Mouse (Mus musculus): Measurements from ENCODE around the gene Fbxl13. TPM values are rescaled to one million over a fixed set of nuclear protein-coding genes. Genes with fewer than 3 reads are reported as not detected.

Gene Fbxl13
- total RNA-seq, 2 experiments from 2014 or later, result 0.26 to 0.36 TPM

DNA sequence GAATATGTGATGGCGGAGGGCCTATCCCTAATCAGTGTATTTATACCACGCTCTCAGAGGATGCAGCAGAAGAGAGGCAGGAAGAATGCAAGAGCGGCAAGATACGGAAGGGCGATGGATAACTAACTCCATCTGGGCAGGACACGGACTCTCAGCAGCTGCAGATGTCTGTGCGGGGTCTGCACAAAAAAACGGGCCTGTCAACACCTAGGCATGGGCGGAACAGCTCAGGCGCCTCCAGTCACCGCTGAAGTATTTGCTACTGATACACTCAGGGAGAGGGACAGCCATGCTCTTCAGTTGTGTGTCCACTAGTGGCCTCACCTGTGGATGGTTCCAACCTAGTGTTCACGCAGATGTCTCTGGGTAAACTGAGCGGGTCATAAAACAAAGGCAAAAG lies 57.2 kb downstream of the Fbxl13 start:
- no peak for DNase-seq
- intact Hi-C loops (cut with DNase I), result loop anchor here (5.0 to 10.0 kb wide), 2 partner anchors 151 to 323 kb away; no protein-coding TSS in a partner anchor

DNA sequence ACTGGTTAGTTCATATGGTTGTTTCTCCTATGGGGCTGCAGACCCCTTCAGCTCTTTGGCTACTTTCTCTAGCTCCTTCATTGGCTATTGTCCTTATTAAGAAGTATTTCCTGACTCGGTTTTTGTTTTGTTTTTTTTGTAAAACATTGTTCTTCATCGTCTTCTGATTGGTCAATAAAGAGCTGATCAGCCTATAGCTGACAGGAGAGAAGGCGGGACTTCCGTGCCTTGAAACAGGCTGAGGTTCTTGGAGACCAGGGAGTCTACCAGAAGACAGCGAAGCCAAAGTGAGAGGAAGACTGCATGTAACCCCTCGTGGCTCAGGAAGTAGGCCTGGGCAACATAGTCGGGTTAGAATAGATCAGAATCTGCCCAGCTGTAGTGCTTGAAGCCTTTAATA lies 57.8 kb downstream of the Fbxl13 start:
- no peak for DNase-seq
- intact Hi-C loops (cut with DNase I), result loop anchor here (5.0 to 10.0 kb wide), 2 partner anchors 150 to 323 kb away; no protein-coding TSS in a partner anchor

DNA sequence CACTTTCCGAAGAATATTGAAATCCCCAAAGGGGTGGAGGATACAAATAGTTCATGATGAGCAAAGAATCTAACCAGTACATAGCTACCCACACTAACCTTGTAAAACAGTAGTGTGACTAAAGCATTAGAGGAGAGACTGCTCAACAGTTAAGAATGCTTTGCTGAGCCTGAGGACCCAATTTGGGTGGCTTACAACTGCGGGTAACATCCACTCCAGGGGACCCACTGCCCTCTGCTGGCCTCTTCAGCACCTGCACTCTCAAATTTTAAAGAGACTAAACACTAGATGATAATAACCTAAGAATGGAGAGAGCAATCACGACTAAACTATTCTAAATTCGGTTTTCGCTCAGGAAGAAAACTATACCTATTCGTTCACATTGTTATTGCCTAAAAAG lies 58.7 kb downstream of the Fbxl13 start:
- intact Hi-C loops (cut with DNase I), result loop anchor here (5.0 to 10.0 kb wide), 2 partner anchors 149 to 322 kb away; no protein-coding TSS in a partner anchor
- DNase-seq, result peak; percentile 45

DNA sequence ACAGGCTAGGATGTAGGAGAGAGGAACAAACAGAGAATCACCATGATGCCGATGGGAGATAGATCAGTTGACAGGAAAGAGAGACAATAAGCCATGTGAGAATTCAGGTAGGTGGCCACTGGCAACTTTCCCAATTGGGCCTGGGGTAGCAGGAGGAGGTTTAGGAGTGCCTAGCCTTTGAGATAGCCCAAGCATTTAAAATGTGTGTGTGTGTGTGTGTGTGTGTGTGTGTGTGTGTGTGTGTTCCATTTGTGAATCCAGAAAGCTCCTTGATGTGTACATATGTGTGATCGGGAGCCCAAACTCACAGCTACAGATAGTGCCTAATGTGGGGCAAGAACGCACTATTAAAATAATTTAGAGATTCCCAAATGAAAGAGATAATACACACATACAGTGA lies 67.3 kb downstream of the Fbxl13 start:
- intact Hi-C loops (cut with DNase I), result no loop called here
- no peak for DNase-seq

DNA sequence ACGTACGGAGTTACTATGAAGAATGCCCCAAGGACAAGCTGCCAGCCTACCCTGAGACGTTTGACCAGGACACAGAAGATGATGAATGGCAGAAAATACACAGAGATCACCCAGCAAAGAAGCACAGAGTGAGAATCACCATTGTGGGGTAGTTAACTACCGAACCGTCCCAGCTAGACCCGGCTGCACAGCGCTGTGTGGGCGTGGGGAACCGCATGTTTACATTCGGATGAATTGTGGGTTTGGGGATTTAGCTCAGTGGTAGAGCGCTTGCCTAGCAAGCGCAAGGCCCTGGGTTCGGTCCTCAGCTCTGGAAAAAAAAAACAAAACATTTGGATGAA lies 70.3 kb downstream of the Fbxl13 start:
- no peak for DNase-seq
- intact Hi-C loops (cut with DNase I), result no loop called here

DNA sequence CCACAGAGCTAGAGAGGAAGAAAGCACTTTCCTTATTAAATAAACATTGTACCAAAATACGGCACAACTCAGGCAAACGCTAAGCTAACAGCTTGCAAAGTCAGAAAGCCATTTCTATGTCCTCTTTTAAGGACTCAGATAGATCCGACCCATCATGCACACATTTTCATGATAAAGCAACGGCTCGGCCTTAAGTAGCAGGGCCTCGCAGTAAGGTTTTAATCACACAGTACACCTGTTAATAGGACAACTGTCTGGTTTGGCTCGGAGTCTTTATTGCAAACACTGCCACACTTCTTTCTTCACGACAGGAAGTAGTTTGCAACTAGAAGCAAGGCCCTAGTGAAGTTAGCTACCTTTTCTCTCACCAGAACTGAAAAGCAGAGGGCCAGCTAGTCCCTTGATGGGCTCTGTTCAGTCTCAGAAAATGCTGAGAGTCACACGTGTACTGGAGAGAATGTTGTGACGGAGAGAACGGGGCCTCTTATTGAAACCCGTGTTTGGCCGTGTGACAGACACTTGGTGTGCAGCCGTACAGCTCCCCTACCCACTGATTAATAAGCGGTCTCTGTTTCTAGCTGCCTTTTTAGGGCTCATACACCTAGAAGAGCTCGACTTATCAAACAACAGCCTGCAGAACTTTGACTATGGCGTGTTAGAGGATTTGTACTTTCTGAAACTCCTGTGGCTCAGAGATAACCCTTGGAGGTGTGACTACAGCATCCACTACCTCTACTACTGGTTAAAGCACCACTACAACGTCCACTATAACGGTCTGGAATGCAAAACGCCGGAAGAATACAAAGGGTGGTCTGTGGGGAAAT lies 70.8 kb downstream of the Fbxl13 start:
- intact Hi-C loops (cut with DNase I), result no loop called here
- no peak for DNase-seq

DNA sequence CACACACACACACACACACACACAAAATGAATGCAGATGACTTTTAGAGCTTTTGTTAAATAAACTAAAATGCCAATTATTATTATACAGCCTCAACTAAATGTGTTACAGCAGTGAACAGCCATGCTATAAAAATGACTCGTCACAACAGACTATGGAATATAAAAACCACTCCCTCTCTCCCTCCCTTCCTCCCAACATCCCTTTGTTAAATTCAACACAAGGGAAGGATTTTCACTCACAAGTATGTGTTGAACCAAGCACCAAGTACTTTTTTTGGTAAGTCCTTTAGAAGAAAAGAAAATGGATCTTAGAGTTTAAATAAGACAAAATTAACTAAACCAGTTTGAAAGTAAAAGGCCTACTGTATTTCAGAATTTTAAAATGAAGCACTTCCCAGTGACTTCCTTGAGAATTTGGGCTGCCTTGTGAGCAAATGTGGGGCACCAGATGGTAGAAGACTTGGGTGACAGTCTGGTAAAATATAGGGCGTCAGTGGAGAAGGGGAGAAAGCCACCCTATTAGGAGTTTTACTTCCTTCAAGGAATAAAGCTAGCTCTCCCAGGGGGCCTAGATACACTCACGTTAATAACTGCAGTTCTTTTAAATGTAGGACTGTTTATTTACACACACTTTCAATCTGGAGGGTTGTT lies 72.5 kb downstream of the Fbxl13 start:
- intact Hi-C loops (cut with DNase I), result no loop called here
- no peak for DNase-seq

DNA sequence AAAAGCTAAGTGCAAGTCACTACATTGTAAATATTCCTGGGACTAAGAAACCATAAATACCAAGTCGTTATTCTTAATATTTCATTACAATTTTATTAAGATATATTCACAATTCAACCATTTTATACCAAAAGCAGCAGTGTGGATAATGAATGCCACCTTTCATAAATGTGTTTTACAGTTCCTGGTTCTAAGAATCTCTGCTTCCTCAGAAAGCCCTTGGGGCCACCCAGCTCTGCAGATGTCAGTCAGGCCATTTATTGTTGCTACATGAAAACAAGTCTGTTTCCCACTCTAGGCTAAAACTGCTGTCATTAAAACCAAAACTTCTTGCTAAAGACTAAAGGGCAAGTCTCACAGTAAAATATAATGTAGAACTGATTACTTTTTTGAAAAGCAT lies 77.7 kb downstream of the Fbxl13 start:
- intact Hi-C loops (cut with DNase I), result no loop called here
- no peak for DNase-seq

DNA sequence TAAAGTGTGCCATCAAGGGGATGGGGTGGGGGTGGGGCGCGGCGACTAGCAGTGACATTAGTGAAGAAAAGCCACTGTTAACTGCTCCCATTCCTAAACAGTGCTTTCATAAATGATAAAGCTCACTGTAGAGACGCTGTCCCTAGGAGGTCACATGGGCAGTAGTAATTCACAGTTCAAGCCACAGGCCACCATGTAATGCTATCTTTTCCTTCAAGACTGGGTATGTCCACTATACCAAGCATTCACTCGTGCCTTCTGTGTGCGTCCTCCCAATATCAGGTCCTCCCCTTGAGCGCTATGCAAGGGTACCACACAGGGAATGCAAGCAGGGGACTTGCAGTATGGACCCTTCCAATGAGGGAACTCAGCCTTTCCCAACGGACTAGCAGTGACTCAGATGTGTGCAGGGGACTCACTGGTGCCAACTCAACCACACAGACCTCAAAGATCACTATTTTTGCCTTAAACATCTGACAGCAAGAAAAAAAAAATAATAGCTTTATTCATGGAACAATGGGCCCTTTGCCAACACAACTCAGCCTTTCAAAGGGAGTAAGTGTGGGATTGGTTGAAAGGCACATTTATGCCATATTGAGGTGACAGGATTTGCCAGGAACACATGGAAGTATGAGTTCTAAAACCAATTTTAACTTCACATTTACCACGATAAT lies 79.9 kb downstream of the Fbxl13 start:
- intact Hi-C loops (cut with DNase I), result no loop called here

DNA sequence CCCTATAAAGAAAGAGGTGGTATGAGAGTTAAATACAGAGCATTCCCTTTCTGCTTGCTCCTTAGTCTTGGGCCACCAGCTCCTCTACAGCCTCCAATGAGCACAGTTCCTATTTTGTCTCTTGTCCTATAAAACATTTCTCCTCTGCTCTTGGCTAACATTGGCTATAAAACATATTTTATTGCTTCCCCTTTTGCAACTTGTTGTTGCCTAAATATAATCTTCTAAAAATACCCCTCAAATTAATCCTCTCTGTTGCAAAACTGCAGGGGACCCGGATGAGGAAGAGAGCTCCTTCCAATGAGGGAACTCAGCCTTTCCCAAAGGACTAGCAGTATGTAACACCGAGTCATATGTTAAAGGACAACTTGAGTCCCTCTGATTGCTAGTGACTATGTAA lies 81.5 kb downstream of the Fbxl13 start:
- DNase-seq, result no peak
- intact Hi-C loops (cut with DNase I), result no loop called here

More for the DNA sequence above, 79.9 kb downstream of the Fbxl13 start:
- DNase-seq, result no peak

DNA sequence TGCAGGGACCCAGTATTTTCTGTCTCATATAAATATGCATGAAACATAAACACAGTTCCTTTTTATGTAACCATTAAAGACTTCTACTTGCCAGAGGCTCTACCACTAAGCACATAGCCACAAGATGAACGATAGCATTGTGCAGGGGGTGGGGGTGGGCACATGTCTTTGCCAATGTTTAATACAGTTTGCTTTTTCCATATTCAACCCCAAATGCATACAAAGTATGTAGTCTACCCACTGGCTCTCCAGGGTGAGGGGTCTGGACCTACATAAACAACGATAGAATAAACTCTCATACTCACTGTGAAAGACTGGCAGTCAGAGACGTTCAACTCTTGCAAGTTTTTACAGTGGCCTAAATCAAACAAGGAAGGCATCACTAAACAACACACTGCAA lies 88.9 kb downstream of the Fbxl13 start:
- intact Hi-C loops (cut with DNase I), result no loop called here
- DNase-seq, result no peak

DNA sequence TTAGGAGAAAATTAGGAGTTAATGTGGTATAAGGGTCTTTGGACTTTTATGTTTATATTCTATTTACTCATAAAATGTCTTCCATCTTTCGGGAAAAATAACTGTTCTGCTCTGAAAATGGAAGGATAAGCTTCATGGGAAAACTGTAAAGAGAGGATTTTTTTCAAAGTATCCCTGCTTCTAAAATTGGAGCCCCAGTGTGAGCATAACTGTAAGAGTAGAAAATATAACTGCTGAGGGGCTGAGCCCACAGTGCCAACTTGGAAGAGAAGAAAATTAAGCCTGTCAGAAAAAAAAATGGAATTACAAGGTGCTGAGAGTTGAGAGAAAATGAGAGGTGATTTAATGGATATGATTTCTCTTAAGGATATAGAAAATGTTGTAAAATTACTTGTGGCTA lies 90.7 kb downstream of the Fbxl13 start:
- no peak for DNase-seq
- intact Hi-C loops (cut with DNase I), result no loop called here

DNA sequence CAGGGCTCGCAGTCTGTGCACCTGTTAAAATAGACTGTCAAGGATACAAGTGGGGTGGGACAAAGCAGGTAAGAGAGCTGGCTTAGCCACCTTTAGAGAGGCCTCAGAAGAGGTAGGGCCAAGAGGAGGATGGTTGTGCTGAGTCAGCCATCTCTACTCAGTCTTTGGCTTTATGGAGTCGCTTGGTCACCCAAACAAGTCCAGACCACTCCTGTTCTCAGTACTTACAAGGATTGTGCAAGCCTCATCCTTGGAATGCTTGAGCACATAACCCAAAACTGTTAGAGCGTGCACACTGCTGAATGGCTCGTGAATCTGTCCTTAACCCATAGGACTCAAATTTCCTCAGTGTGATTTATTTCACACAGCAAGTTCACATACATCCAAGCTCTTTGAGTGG lies 91.7 kb downstream of the Fbxl13 start:
- intact Hi-C loops (cut with DNase I), result no loop called here
- DNase-seq, result no peak

DNA sequence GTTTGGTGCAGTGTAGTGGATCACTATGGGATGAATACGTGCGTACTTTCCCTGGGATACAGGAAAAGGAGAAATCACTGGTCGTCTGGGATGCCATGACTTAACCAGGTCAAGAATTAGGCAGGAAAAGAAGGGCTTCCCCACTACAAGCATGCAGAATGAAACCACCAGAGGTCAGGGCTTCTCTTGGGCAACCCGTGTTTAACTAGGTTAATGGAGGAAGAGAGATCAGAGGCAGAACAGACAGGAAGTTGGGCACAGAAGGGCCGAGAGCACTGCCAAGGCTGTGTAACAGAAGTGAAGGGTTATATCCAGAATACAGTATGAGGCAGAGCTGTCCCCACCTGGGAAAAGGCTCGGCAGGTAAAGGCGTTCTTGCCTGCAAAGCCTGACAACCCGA lies 98.4 kb downstream of the Fbxl13 start:
- no peak for DNase-seq
- intact Hi-C loops (cut with DNase I), result no loop called here

DNA sequence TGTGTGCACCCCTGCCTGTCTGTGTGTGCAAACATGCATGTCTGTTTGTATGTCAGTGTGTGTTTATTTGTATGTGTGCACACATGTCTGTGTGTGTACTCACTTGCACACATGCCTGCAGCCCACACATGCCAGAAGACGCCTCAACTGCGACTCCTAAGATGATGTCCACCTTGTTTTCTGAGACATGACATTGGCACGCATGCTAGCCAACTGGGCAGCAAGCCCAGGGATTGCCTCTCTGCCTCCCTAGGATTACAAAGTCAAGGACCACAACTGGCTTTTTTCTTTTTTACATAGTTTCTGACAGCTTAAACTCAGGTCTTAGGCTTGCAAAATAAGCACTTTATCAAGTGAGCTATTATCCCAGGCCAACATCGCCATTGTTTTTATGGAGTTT lies 99.6 kb downstream of the Fbxl13 start:
- DNase-seq, result peak; percentile 44
- intact Hi-C loops (cut with DNase I), result no loop called here

DNA sequence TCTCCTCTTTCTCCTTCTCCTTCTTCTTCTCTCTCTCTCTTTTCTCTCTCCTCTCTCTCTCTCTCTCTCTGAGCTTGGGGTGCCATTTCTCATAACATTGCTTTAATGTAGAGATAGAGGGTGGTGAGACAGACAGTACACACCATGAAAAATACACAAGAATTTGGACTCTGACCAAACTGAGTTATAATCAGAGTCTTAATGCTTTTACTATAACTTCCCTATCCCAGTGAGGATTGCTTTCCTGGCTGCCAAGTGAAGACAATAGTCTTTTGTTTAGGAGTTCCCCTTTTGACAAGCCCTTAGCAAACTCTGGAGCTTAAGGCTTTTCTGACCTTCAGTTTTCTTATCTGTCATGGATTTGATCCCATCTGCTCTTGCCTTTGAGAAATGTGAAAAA lies 100.2 kb downstream of the Fbxl13 start:
- intact Hi-C loops (cut with DNase I), result no loop called here

DNA sequence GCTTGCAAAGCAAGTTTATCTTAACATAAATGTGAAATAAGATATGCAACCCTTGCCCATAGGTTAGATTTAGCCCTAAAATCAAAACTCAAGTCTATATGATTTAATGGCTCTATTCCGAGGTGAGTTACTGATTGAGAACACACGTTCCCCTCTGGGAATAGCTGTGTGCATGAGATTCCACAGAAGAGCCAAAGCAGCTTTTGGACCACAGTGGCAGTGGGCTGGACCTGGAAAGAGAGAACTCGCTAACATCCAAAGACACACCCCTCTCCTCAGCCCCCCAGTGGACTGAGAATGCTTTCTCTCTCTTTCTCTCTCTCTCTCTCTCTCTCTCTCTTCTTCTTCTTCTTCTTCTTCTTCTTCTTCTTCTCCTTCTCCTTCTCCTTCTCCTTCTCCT lies 100.6 kb downstream of the Fbxl13 start:
- intact Hi-C loops (cut with DNase I), result no loop called here
- no peak for DNase-seq

More for the DNA sequence above, 100.2 kb downstream of the Fbxl13 start:
- no peak for DNase-seq

DNA sequence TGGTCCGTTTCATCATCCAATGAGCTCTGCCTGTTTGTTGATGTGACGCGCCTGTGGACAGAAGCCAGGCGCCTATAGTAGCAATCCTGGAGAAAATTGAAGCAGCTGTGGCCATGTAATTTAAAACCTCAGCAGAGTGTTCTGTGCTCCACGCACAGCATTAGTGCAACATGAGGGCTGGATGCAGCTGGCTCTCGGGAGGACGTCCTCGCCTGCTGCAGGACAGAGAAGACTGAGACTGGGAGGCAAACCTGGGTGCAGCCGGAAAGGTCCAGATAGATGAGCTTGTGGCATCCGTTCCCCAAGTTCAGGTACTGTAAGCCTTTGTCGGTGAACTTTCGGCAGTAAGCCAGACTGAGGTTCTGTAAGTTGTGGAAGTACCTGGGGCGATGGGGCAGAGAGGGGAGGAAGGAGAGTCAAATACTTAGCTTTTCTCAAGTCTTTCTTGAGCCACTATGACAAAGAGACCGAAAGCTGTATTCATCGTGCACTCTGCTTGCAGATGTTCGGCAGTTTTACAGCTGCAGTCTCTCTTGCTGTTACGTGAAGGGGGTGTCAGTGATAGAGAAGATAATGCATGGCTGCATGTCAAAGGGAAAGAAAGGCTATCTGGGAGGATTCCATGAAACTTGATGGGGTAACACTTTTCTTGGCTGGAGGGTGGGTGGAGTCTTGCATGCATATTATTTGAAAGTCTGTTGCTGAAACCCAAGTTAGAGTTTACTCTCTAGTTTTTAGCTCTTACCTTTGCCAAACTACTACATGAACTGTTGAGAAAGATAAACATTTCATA lies 101.8 kb downstream of the Fbxl13 start, which contains the start of gene Lrrc17:
TSS of gene Lrrc17 (plus strand) at position 151 of the 793 bp plus-strand sequence.
- DNase-seq, result no peak

DNA sequence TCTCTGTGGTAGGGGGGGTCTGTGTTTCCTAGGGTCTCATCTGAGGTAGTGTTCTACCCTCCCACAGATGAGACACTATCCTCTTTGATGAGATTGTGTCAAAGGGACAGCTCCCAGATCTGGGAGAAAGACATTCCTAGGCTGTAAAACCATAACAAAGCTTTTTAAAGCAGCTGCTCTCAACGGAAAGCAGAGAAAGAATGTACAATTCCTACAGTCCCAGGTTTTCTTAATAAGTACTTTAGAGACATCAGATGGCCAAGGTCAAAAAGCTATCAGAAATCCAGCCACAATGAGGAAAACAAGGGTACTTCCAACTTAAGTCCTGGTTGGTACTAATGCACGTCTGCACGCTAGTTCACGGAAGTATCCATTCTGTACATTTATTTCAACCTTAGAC lies 103.2 kb downstream of the Fbxl13 start:
- intact Hi-C loops (cut with DNase I), result no loop called here
- no peak for DNase-seq

More for the DNA sequence above, 101.8 kb downstream of the Fbxl13 start, which contains the start of gene Lrrc17:
- intact Hi-C loops (cut with DNase I), result no loop called here

DNA sequence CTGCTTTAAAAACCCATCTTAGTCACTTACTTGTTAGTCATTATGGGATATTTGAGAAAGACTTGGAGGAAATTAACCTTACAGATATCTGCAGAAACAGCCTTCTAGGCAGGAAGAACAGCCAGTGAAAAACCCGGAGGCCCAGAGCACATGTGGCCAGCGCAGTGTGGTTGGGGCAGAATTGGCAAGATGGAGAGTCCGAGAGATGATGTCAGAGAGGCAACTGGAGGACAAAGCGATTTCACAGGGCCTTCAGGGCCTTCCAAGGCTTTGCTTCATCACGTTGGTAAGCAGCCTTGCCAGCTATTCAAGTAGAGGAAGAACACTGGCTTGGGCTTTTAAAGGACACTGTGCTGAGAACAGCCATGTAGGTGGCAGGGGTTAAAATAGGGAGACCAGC lies 112.5 kb downstream of the Fbxl13 start:
- intact Hi-C loops (cut with DNase I), result no loop called here
- DNase-seq, result no peak

DNA sequence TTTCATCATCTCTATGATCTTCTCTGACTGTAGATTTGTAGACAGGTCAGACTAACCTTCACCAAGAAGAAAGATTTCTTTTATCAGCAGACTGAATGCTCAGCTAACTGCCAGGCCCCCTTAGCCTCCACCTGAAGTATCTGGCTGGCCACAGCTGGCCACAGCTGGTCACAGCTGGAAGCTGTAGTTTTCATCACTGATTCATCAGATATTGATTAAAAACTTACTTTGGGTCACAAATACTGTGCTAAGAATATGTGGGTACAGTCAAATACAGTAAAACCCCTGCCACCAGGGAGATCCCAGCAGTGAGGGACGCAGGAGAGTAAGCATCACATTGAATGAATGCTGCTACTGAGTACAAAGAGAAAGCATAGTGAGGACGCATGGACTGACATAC lies 113.3 kb downstream of the Fbxl13 start:
- intact Hi-C loops (cut with DNase I), result no loop called here
- DNase-seq, result no peak

All from left cerebral cortex, postnatal 4 days (tissue).